Mouse (Mus musculus): ENCODE data around the gene Adipor1.
"Not testable (repeated sequence)": the region's sequence is repeated elsewhere in the genome, so short reads cannot be mapped to it uniquely, and the experiment has no call there.

- not testable (repeated sequence) for TF ChIP-seq CTCF (conservative IDR thresholded peaks at IDR 0.05; ENCODE audit: insufficient read depth, insufficient read length, low read depth, low read length); POLR2A (IDR thresholded peaks at IDR 0.05; ENCODE audit: low read depth, low read length)
These were observed 26.6 kb downstream of the Adipor1 start for GRCm38 (mm10) chr1:134441737-134442136.
